Mouse (Mus musculus) gastrocnemius, adult 2 months (tissue): ENCODE data around the gene Trex2. TPM values are rescaled to one million over a fixed set of nuclear protein-coding genes. Genes with fewer than 3 reads are reported as not detected.
A peak's percentile ranks its signal among the peaks of the same experiment; 100 is the strongest.
"Not testable (repeated sequence)": the region's sequence is repeated elsewhere in the genome, so short reads cannot be mapped to it uniquely, and the experiment has no call there.

ENCODE experiments used
- DNase-seq: peaks from one replicate; pipeline ENCODE4 v3.0.0; 2022
- H3K27ac ChIP-seq: fragments of 200-600 bp; 2 replicates; pipeline ENCODE4 v1.8.1; 2022; ENCODE audit warnings: mild to moderate bottlenecking
- H3K4me3 ChIP-seq: fragments of 200-600 bp; 2 replicates; pipeline ENCODE4 v1.8.1; 2022; ENCODE audit warnings: mild to moderate bottlenecking, moderate library complexity
- CTCF ChIP-seq: fragments of 200-600 bp; IDR thresholded peaks from 2 replicates; pipeline ENCODE4 v1.8.1; 2022; ENCODE audit warnings: antibody characterized with exemption, mild to moderate bottlenecking, moderate library complexity
- intact Hi-C: fragments of 180-260 bp; cut with DNase I; formaldehyde crosslinking; loops from one replicate; pipeline ENCODE4 v1.15.1; 2025
- total RNA-seq, 2 experiments: library from RNA; stranded (reverse); gene quantifications; 2 replicates each; pipeline ENCODE4 v1.2.3; 2021

Gene Trex2
- total RNA-seq, 2 experiments from 2014 or later = not detected

- Histone ChIP-seq H3K27ac (no peak overlapping the region), H3K4me3 (no peak overlapping the region)
- DNase-seq = no peak
- intact Hi-C loops = no loop called here
- no peak for TF ChIP-seq CTCF
Observed at GRCm38 (mm10) chrX:73400951-73401350, 34.2 kb downstream of the Trex2 start.

GRCm38 (mm10) chrX:73398636-73399035 lies 36.5 kb downstream of the Trex2 start, which contains the start of gene Gm18336:
Gene Gm18336, minus strand, starts transcription at chrX:73398736.
- H3K4me3 ChIP-seq, intact Hi-C loops, H3K27ac ChIP-seq, DNase-seq: not testable (repeated sequence)

GRCm38 (mm10) chrX:73396446-73396845 lies 38.7 kb downstream of the Trex2 start:
- intact Hi-C loops = no loop called here
- no peak for DNase-seq
- Histone ChIP-seq H3K4me3 (no peak overlapping the region), H3K27ac (no peak overlapping the region)
- no peak for TF ChIP-seq CTCF

- H3K27ac ChIP-seq = peak overlapping the region; percentile 78
- intact Hi-C loops = no loop called here
- no peak for TF ChIP-seq CTCF
- no peak overlapping the region for H3K4me3 ChIP-seq
- peak; percentile 75 for DNase-seq
Observed at GRCm38 (mm10) chrX:73391481-73391880, 43.7 kb downstream of the Trex2 start.

- no peak for DNase-seq
- intact Hi-C loops = no loop called here
- no peak overlapping the region for H3K27ac ChIP-seq
- no peak for TF ChIP-seq CTCF
- no peak overlapping the region for H3K4me3 ChIP-seq
Observed at GRCm38 (mm10) chrX:73384924-73385323, 50.2 kb downstream of the Trex2 start.

- H3K27ac ChIP-seq = no peak overlapping the region
- H3K4me3 ChIP-seq = no peak overlapping the region
- intact Hi-C loops = no loop called here
- no peak for DNase-seq
- no peak for TF ChIP-seq CTCF
Observed at GRCm38 (mm10) chrX:73384419-73384818, 50.7 kb downstream of the Trex2 start.

Other genes starting within 250 kb of the Trex2 start
- gene Xlr3b, start 243.1 kb downstream of the Trex2 start, total RNA-seq = 1 to 10 TPM in 1 of 2 experiments, under 1 TPM in 1; 0.17 to 4.8 TPM
- not detected for gene Xlr4b, start 221.0 kb downstream of the Trex2 start, total RNA-seq
- 1 to 10 TPM; 5.6 to 6.6 TPM for gene F8a, start 207.1 kb downstream of the Trex2 start, total RNA-seq
- not detected for gene Xlr4c, start 192.2 kb downstream of the Trex2 start, total RNA-seq
- under 1 TPM in 1 of 2 experiments, not detected in 1; 0.22 TPM for gene Xlr3c, start 170.0 kb downstream of the Trex2 start, total RNA-seq
- not detected for gene Xlr5a, start 142.4 kb downstream of the Trex2 start, total RNA-seq
- gene Xlr5c, start 142.4 kb downstream of the Trex2 start, total RNA-seq = not detected
- not detected for gene Gm45015, start 98.5 kb downstream of the Trex2 start, total RNA-seq
- gene Zfp275, start 92.7 kb downstream of the Trex2 start, total RNA-seq = 1 to 10 TPM; 3.9 to 7.7 TPM
- gene Gm18336, start 36.6 kb downstream of the Trex2 start, total RNA-seq = not detected
- gene Zfp92, start 24.2 kb downstream of the Trex2 start, total RNA-seq = under 1 TPM in 1 of 2 experiments, not detected in 1; 0.03 TPM
- 10 to 100 TPM in 1 of 2 experiments, 1 to 10 TPM in 1; 9.3 to 10.7 TPM for gene Haus7, start 23.7 kb upstream of the Trex2 start, total RNA-seq
- gene Bgn, start 48.3 kb upstream of the Trex2 start, total RNA-seq = 10 to 100 TPM; 37.5 to 70.6 TPM
- 10 to 100 TPM; 10.1 to 12.7 TPM for gene Atp2b3, start 67.7 kb upstream of the Trex2 start, total RNA-seq
- not detected for gene Dusp9, start 204.1 kb upstream of the Trex2 start, total RNA-seq
- 10 to 100 TPM in 1 of 2 experiments, 1 to 10 TPM in 1; 8.1 to 10.6 TPM for gene Pnck, start 224.8 kb upstream of the Trex2 start, total RNA-seq
- gene Slc6a8, start 237.8 kb upstream of the Trex2 start, total RNA-seq = 100 to 1,000 TPM; 125 to 154 TPM